Mouse (Mus musculus): ENCODE data around the gene Spo11. TPM values are rescaled to one million over a fixed set of nuclear protein-coding genes. Genes with fewer than 3 reads are reported as not detected.

Spo11 gene
- total RNA-seq (2021), result not detected
- long read RNA-seq, experiment 1, result 0 reads
- long read RNA-seq, experiment 2, result 0 reads

DNA sequence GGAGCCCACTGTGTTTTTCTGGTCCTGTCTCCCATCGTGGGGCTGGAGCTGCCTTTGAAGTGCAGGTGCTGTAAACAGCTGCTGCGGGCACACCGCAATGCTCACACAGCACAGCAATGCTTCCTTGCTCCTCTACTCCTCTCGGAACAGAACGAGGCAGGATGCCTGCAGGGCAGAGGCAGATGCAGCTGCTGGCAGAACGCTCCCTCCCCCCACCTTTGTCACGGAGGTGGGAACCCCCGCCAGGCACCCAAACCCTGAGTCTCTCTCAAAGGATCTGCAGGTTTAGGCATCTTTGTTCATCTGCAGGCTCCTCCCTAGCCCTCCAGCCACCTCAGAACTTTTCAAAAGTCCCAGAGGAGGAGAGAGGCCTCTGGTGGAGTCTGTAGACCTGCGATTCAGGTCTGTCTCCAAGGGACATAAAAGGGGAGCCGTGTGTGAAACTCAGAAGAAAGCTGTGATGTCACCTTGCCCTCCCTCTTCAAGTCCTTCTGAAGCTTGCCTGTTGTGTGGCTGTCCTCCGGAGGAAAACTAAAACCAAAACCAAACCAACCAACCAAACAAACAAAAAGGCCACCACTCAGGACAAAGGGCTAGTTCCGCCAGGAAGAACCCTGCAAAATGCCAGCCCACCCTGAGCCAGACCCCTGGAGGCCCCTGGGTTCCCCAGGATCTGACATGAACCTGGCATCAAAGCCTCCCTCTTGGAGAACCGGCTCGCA, at the start of gene Spo11:
Gene Spo11 (plus strand): TSS at position 292 of the 722 bp plus-strand sequence.
- DNase-seq, result no peak

DNA sequence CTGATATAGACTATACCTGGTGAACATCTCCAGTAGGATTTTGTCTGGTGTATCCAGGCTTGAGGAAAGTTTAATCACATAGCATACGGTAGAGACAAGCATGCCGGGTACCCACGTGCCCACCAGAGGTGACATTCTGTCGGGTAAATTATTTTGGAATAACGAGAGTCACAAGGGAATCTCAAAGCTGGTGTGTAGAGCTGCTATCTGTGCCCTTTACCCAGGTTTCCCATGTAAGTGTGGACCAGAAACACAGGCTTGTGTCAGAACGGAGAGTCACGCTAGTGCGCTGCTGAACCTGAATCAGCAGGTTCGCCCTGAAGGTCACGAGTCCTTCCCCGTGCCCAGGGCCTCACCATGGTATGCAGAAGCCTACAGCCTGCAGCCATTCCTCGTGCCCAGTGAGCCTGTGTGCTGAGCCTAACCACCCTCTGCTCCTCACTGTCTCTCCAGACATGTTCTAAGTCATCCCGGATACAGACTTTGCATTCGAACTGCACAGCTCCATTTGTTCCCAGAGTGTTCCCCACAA, 47.5 kb upstream of the Spo11 start:
- DNase-seq, result no peak

GRCm38 (mm10) chr2:172931137-172931898, 46.2 kb upstream of the Spo11 start:
- no peak for DNase-seq

- DNase-seq, result no peak
Measured at GRCm38 (mm10) chr2:172933631-172934419, 43.7 kb upstream of the Spo11 start.

DNA sequence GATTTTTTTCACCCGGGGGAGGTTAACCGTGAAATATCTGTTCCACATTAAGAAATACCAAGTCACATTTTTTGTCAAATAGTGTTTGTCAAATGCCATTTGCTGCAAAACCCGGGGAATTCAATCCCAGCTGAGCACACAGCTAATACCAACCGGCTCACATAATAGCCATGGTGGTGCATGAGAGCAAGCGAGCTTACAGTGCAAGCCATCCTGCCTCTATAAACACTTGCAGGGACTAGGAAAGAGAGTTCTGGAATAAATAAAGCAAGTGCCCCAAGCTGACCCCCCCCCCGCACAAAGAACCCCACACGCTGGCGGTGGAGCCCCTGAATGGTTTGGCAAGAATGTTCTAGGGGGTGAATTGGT, 43.1 kb upstream of the Spo11 start:
- no peak for DNase-seq

- no peak for DNase-seq
Measured at GRCm38 (mm10) chr2:172934891-172935740, 42.4 kb upstream of the Spo11 start.

- no peak for DNase-seq
Measured at GRCm38 (mm10) chr2:172935776-172936562, 41.5 kb upstream of the Spo11 start.

GRCm38 (mm10) chr2:172936844-172937243, 40.7 kb upstream of the Spo11 start:
- no peak for DNase-seq

DNA sequence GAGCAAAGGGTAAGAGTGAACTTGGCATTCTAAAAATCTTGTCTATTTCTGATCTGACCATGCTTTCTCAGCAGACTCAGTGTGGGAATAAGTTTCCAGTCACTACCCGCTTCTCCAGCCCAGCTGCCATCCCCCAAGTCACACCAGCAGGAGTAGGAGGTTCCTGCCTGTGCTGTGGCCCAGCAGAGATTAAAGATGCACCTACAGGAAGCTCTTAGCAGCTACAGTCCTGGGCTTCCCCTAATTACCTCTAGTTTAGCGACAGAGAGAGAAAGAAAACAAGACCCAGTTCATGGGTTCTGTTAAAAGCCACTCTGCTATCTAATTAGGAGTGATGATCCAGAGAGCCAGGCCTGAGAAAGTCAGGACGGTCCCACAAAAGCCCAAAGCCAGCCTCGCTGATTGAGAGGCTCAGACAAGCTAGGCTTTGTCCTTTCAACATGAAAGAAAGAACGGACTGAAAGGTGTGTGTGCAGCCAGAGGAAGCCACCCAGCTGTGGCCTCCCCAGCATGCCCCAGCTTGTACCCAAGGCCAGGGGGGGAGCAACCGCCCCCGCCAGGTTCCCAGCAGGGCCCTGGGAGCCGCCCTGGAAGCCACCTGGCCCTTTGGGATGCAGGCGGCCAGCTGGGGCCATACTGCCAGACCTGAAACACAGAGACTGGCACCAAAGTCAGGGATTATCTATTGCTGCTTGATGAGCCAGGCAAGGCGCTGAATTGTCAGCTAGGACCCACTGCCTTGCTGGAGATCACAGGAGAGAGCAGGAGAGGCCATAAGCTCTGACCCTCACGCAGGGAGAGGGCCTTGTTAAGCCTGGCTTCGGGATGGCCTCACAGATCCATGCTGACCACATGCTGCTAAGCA, 39.9 kb upstream of the Spo11 start:
- DNase-seq, result no peak

GRCm38 (mm10) chr2:172938761-172939638, 38.5 kb upstream of the Spo11 start:
- DNase-seq, result no peak

DNA sequence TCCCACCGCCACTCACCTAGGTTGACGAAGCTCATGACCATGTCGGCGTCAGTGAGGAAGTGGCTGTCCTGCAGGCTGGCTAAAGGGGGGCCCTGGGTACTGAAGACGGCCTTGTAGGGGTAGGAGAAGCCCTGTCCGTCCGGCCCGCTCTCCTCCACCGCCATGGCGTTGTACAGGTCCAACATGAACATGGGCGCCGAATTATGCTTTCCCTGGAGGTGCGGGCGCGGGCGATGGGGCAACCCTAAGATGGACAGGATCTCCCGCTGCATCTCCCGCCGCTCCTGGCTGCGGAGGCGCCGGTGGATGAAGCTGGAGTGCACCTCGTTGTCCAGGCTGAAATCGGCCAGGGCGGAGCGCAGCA, 37.9 kb upstream of the Spo11 start:
- no peak for DNase-seq

DNA sequence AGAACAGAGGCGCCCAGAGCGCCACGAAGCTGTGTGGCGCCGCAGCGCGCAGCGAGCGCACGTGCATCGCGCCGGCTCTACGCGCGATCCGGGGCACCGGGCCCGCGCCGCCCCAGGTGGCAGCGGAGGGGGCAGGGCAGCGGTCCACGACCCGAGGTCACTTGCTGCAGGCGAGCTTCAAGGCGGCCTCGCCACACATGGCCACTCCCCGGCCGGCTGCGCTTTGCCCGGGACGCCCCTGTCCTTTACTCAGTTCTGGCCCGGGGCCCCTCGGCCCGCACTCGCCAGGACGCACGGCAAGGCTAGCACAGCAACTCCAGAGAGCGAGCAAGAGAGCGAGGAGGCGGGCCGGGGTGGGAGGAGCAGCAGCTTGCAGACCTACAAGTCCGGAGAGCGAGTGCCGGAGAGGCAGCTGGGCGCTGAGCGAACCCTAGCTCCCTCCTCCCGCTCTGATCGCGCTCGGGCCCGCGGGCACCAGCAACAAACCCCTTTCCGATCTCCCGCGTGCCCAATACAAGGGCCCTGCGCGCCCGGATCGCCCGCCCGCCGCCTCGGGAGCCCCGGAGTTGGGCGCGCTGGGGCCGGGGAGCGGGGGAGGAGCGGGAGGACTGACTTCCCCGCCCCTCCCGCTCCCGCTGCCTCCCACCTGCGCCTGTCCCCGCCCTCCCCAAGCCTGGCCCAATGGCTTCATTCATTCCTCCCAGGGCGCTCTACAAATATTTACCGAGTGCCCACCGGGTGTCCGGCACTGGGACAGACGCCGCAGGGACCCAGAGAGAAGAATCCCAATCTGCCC, 37.3 kb upstream of the Spo11 start, which contains the start of gene Bmp7:
Gene Bmp7 (minus strand): TSS at position 319 of the 796 bp plus-strand sequence.
- DNase-seq, result peak; percentile 56

- no peak for DNase-seq
Measured at GRCm38 (mm10) chr2:172940799-172941163, 36.7 kb upstream of the Spo11 start.

- no peak for DNase-seq
Measured at GRCm38 (mm10) chr2:172949051-172949450, 28.4 kb upstream of the Spo11 start.

DNA sequence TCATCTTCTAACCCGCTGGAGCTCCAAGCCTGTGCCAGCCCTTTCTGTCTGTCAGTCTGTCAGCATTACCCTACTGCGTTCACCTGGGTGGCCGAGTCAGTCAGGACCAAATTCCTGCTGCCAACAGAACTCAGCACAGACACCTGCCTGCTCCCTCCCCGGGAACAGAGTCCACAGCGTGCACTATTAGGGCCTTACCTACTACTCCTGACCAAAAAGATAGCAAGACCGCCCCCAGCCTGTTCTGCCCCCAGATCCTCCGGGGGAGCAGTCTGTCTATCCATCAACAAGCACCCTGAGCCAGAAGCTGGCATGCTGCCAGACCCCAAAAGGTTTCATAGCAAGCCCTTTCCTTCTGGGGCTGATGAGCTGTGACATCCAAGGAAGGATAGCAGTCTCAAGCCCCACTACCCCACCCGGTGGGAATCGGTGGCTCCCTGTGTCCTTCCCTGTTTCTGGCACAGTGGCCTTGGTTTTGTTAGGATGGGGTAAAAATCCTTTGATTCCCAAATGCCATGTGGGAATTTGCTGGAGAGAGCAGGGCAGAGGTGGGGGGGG, 27.3 kb upstream of the Spo11 start:
- DNase-seq, result peak; percentile 28

- DNase-seq, result no peak
Measured at GRCm38 (mm10) chr2:172950722-172951121, 26.8 kb upstream of the Spo11 start.

DNA sequence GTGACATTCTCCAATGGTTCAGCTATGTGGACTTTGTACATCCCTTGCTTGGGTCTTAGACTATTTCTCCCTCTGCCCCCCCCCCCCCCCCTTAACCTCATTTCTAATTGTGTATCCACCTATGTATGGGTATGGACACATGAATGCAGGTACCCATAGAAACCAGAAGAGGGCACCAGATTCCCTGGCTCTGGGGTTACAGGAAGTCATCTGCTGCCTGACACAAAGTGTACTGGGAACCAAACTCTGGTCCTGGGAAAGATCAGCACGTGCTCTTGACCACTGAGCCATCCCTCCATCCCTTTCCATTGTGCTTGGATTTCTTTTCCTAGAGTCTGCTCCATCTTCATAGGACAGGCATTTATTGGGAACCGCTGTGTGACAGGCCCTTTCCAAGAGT, 25.5 kb upstream of the Spo11 start:
- no peak for DNase-seq

- DNase-seq, result no peak
Measured at GRCm38 (mm10) chr2:172958579-172958978, 18.9 kb upstream of the Spo11 start.
